In genomic region chr10:112795473-112795872, GRCm38 (mm10) we compare ENCODE assay signal across 20 mouse cellular contexts.
A peak's percentile ranks its signal among the peaks of the same experiment; 100 is the strongest.
DNase-seq lines count a peak whose midpoint lies in the region; ATAC-seq and TF ChIP-seq lines count a peak whose summit lies in the region.
"Had no signal": no experiment of that assay in that cellular context is flagged by ENCODE, and none has a peak within 500 bp of the region (broad histone marks: within the 10 kb centered on the region; RNA-seq: fewer than 3 reads in every experiment).

No protein-coding gene starts in this region.

- H3K9me3 ChIP-seq in neural tube, embryonic 14.5 days (ENCODE audit: control insufficient read depth, low read length): no peaks in the 10 kb centered on the region
- no peaks in the 10 kb centered on the region for H3K9me3 ChIP-seq in forebrain, embryonic 16.5 days (ENCODE audit: control insufficient read depth, low read length)
- no peaks in the 10 kb centered on the region for H3K9me3 ChIP-seq in liver, embryonic 12.5 days (replicated peaks)

- no peak overlapping the region for H3K4me2 ChIP-seq in neural tube, embryonic 14.5 days (ENCODE audit: low read depth, low read length)
- no peak overlapping the region for H3K4me2 ChIP-seq in forebrain, embryonic 16.5 days (ENCODE audit: low read length)
- H3K4me2 ChIP-seq in liver, embryonic 12.5 days: no peak overlapping the region
- H3K4me2 ChIP-seq: heart, embryonic 11.5 days had no signal

- H3K9ac ChIP-seq in neural tube, embryonic 14.5 days (replicated peaks; ENCODE audit: low read depth, low read length): no peak overlapping the region
- no peak overlapping the region for H3K9ac ChIP-seq in forebrain, embryonic 16.5 days (replicated peaks; ENCODE audit: low read depth, low read length)
- H3K9ac ChIP-seq in liver, embryonic 12.5 days: no peak overlapping the region
- H3K9ac ChIP-seq: liver, postnatal 0 days had no signal

- H3K27ac ChIP-seq in layer of hippocampus, adult 2 months: no peak overlapping the region
- no peak overlapping the region for H3K27ac ChIP-seq in neural tube, embryonic 14.5 days (ENCODE audit: low read depth, low read length)
- H3K27ac ChIP-seq in forebrain, embryonic 16.5 days (ENCODE audit: low read length): no peak overlapping the region
- no peak overlapping the region for H3K27ac ChIP-seq in liver, embryonic 12.5 days

- H3K36me3 ChIP-seq in neural tube, embryonic 14.5 days (ENCODE audit: control insufficient read depth, insufficient read depth, low read length): no peaks in the 10 kb centered on the region
- no peaks in the 10 kb centered on the region for H3K36me3 ChIP-seq in forebrain, embryonic 16.5 days (ENCODE audit: control insufficient read depth, insufficient read depth)
- H3K36me3 ChIP-seq in liver, embryonic 12.5 days: no peaks in the 10 kb centered on the region

- no peak overlapping the region for H3K4me3 ChIP-seq in layer of hippocampus, adult 2 months
- no peak overlapping the region for H3K4me3 ChIP-seq in neural tube, embryonic 14.5 days (ENCODE audit: low read depth, low read length)
- no peak overlapping the region for H3K4me3 ChIP-seq in forebrain, embryonic 16.5 days (replicated peaks; ENCODE audit: low read length)
- H3K4me3 ChIP-seq in liver, embryonic 12.5 days: no peak overlapping the region

- intact Hi-C loops in gastrocnemius, postnatal 36 days (cut with DNase I): no loop called here

- no peak for DNase-seq in layer of hippocampus, adult 2 months (ENCODE audit: low spot score in 2 of 2)
- no peak for DNase-seq in layer of hippocampus, postnatal 14 days (ENCODE audit: low spot score in 2 of 2)
- DNase-seq in neural tube, embryonic 10.5 days (ENCODE audit: extremely low spot score, low spot score): no peak
- no peak for DNase-seq in gastrocnemius, postnatal 36 days
- DNase-seq: adrenal gland, adult 8-10 months; cerebellum, adult 9-10 months; gastrocnemius, postnatal 25 days; heart, postnatal 10 days; kidney, adult 18-20 months; kidney, postnatal 10 days; left cerebral cortex, postnatal 4 days; liver; liver, postnatal 0 days; lung, postnatal 10 days; right cerebral cortex, postnatal 25 days; thymus, adult 18-20 months had no signal

- peak; percentile 51 for ATAC-seq in neural tube, embryonic 14.5 days (ENCODE audit: low read depth)
- peak; percentile 26; the same call in 1 of the 2 replicates for ATAC-seq in forebrain, embryonic 16.5 days
- no peak for ATAC-seq in liver, embryonic 12.5 days
- ATAC-seq: liver, postnatal 0 days had no signal

- no peaks in the 10 kb centered on the region for H3K27me3 ChIP-seq in neural tube, embryonic 14.5 days (ENCODE audit: control insufficient read depth, insufficient read depth, low read length)
- no peaks in the 10 kb centered on the region for H3K27me3 ChIP-seq in forebrain, embryonic 16.5 days (replicated peaks; ENCODE audit: control insufficient read depth, insufficient read depth, low read length)
- H3K27me3 ChIP-seq in liver, embryonic 12.5 days (replicated peaks): no peaks in the 10 kb centered on the region

- H3K4me1 ChIP-seq in neural tube, embryonic 14.5 days (ENCODE audit: control insufficient read depth, insufficient read depth, low read length): no peaks in the 10 kb centered on the region
- no peaks in the 10 kb centered on the region for H3K4me1 ChIP-seq in forebrain, embryonic 16.5 days (replicated peaks; ENCODE audit: control insufficient read depth, insufficient read depth, low read length)
- no peaks in the 10 kb centered on the region for H3K4me1 ChIP-seq in liver, embryonic 12.5 days

- peak; percentile 32; the same call in 1 of the 2 replicates for TF ChIP-seq CTCF in layer of hippocampus, adult 2 months (conservative IDR thresholded peaks at IDR 0.05)

- WGBS in neural tube, embryonic 14.5 days: 79% methylated on average over 1 of the region's 1 CpGs
- 91% methylated on average over 1 of the region's 1 CpGs for WGBS in forebrain, embryonic 16.5 days
- WGBS in liver, embryonic 12.5 days (ENCODE audit: insufficient replicate concordance): 77% methylated on average over 1 of the region's 1 CpGs
